Mouse (Mus musculus): Measurements from ENCODE around the gene Bcl2l13. TPM values are rescaled to one million over a fixed set of nuclear protein-coding genes. Genes with fewer than 3 reads are reported as not detected.

Gene Bcl2l13
- polyA plus RNA-seq, 1 experiment from 2014 or later: 34.6 TPM

GRCm38 (mm10) chr6:120879046-120879445 is 43.0 kb downstream of the Bcl2l13 start:
- 69% methylated on average over 5 of the region's 5 CpGs for WGBS
- Histone ChIP-seq H3K27ac (ENCODE audit: low read depth) (no peak overlapping the region), H3K4me3 (ENCODE audit: low read depth, low read length) (no peak overlapping the region), H3K27me3 (ENCODE audit: insufficient read depth, low read length) (no peaks in the 10 kb centered on the region), H3K9me3 (ENCODE audit: low read depth, low read length) (no peaks in the 10 kb centered on the region), H3K9ac (no peak overlapping the region), H3K36me3 (ENCODE audit: insufficient read depth) (peaks cover 58% of the 10 kb centered on the region), H3K4me1 (ENCODE audit: insufficient read depth) (no peaks in the 10 kb centered on the region), H3K4me2 (no peak overlapping the region)
- ATAC-seq (ENCODE audit: insufficient read depth) (no peak), DNase-seq (no peak)
- no peak for TF ChIP-seq CTCF (IDR thresholded peaks at IDR 0.05; ENCODE audit: low read depth)

- Histone ChIP-seq H3K4me2 (no peak overlapping the region), H3K4me3 (ENCODE audit: low read depth, low read length) (no peak overlapping the region), H3K27me3 (ENCODE audit: insufficient read depth, low read length) (no peaks in the 10 kb centered on the region), H3K9ac (no peak overlapping the region), H3K4me1 (ENCODE audit: insufficient read depth) (no peaks in the 10 kb centered on the region), H3K36me3 (ENCODE audit: insufficient read depth) (peaks cover 74% of the 10 kb centered on the region), H3K27ac (ENCODE audit: low read depth) (no peak overlapping the region), H3K9me3 (ENCODE audit: low read depth, low read length) (no peaks in the 10 kb centered on the region)
- no peak for ATAC-seq (ENCODE audit: insufficient read depth)
- DNase-seq: no peak
- no peak for TF ChIP-seq CTCF (IDR thresholded peaks at IDR 0.05; ENCODE audit: low read depth)
- WGBS: 97% methylated on average over 6 of the region's 6 CpGs
Measured at GRCm38 (mm10) chr6:120884436-120884835, 48.4 kb downstream of the Bcl2l13 start.

GRCm38 (mm10) chr6:120886696-120887095 is 50.7 kb downstream of the Bcl2l13 start:
- H3K36me3 ChIP-seq (ENCODE audit: insufficient read depth): peaks cover 83% of the 10 kb centered on the region
- no peak overlapping the region for H3K9ac ChIP-seq
- 80% methylated on average over 17 of the region's 17 CpGs for WGBS
- DNase-seq: no peak
- H3K27ac ChIP-seq (ENCODE audit: low read depth): no peak overlapping the region
- no peak for ATAC-seq (ENCODE audit: insufficient read depth)
- H3K4me2 ChIP-seq: no peak overlapping the region
- H3K4me3 ChIP-seq (ENCODE audit: low read depth, low read length): no peak overlapping the region
- H3K9me3 ChIP-seq (ENCODE audit: low read depth, low read length): no peaks in the 10 kb centered on the region
- no peak for TF ChIP-seq CTCF (IDR thresholded peaks at IDR 0.05; ENCODE audit: low read depth)
- no peaks in the 10 kb centered on the region for H3K27me3 ChIP-seq (ENCODE audit: insufficient read depth, low read length)
- H3K4me1 ChIP-seq (ENCODE audit: insufficient read depth): no peaks in the 10 kb centered on the region

- Histone ChIP-seq H3K4me2 (no peak overlapping the region), H3K9ac (no peak overlapping the region), H3K36me3 (ENCODE audit: insufficient read depth) (peaks cover 57% of the 10 kb centered on the region; the same call in 1 of the 2 replicates), H3K27me3 (ENCODE audit: insufficient read depth, low read length) (no peaks in the 10 kb centered on the region), H3K27ac (ENCODE audit: low read depth) (no peak overlapping the region), H3K4me1 (ENCODE audit: insufficient read depth) (no peaks in the 10 kb centered on the region), H3K4me3 (ENCODE audit: low read depth, low read length) (no peak overlapping the region), H3K9me3 (ENCODE audit: low read depth, low read length) (no peaks in the 10 kb centered on the region)
- no peak for DNase-seq
- 93% methylated on average over 9 of the region's 9 CpGs for WGBS
- TF ChIP-seq CTCF (IDR thresholded peaks at IDR 0.05; ENCODE audit: low read depth): no peak
- ATAC-seq (ENCODE audit: insufficient read depth): no peak
Measured at GRCm38 (mm10) chr6:120894089-120894488, 58.1 kb downstream of the Bcl2l13 start.

GRCm38 (mm10) chr6:120894524-120894923 is 58.5 kb downstream of the Bcl2l13 start:
- Histone ChIP-seq H3K27ac (ENCODE audit: low read depth) (no peak overlapping the region), H3K4me2 (no peak overlapping the region), H3K27me3 (ENCODE audit: insufficient read depth, low read length) (no peaks in the 10 kb centered on the region), H3K9me3 (ENCODE audit: low read depth, low read length) (no peaks in the 10 kb centered on the region), H3K36me3 (ENCODE audit: insufficient read depth) (peaks cover 54% of the 10 kb centered on the region; the same call in 1 of the 2 replicates), H3K4me1 (ENCODE audit: insufficient read depth) (no peaks in the 10 kb centered on the region), H3K9ac (no peak overlapping the region), H3K4me3 (ENCODE audit: low read depth, low read length) (no peak overlapping the region)
- ATAC-seq (ENCODE audit: insufficient read depth) (no peak), DNase-seq (no peak)
- WGBS: 73% methylated on average over 9 of the region's 9 CpGs
- TF ChIP-seq CTCF (IDR thresholded peaks at IDR 0.05; ENCODE audit: low read depth): no peak

- no peak overlapping the region for H3K27ac ChIP-seq (ENCODE audit: low read depth)
- H3K4me3 ChIP-seq (ENCODE audit: low read depth, low read length): no peak overlapping the region
- no peaks in the 10 kb centered on the region for H3K4me1 ChIP-seq (ENCODE audit: insufficient read depth)
- H3K4me2 ChIP-seq: no peak overlapping the region
- no peaks in the 10 kb centered on the region for H3K27me3 ChIP-seq (ENCODE audit: insufficient read depth, low read length)
- DNase-seq: peak; percentile 82
- peaks cover 21% of the 10 kb centered on the region; the same call in 1 of the 2 replicates for H3K36me3 ChIP-seq (ENCODE audit: insufficient read depth)
- peak; percentile 57; the same call in 1 of the 2 replicates for ATAC-seq (ENCODE audit: insufficient read depth)
- no peaks in the 10 kb centered on the region for H3K9me3 ChIP-seq (ENCODE audit: low read depth, low read length)
- no peak overlapping the region for H3K9ac ChIP-seq
- TF ChIP-seq CTCF (IDR thresholded peaks at IDR 0.05; ENCODE audit: low read depth): peak; percentile 91
- WGBS: 62% methylated on average over 6 of the region's 6 CpGs
Measured at GRCm38 (mm10) chr6:120898188-120898833, 62.3 kb downstream of the Bcl2l13 start.

- no peak for TF ChIP-seq CTCF (IDR thresholded peaks at IDR 0.05; ENCODE audit: low read depth)
- no peak overlapping the region for H3K27ac ChIP-seq (ENCODE audit: low read depth)
- H3K9ac ChIP-seq: no peak overlapping the region
- ATAC-seq (ENCODE audit: insufficient read depth) (no peak), DNase-seq (no peak)
- H3K9me3 ChIP-seq (ENCODE audit: low read depth, low read length): no peaks in the 10 kb centered on the region
- no peaks in the 10 kb centered on the region for H3K36me3 ChIP-seq (ENCODE audit: insufficient read depth)
- H3K4me3 ChIP-seq (ENCODE audit: low read depth, low read length): no peak overlapping the region
- H3K4me2 ChIP-seq: no peak overlapping the region
- 86% methylated on average over 14 of the region's 14 CpGs for WGBS
- no peaks in the 10 kb centered on the region for H3K27me3 ChIP-seq (ENCODE audit: insufficient read depth, low read length)
- H3K4me1 ChIP-seq (ENCODE audit: insufficient read depth): no peaks in the 10 kb centered on the region
Measured at GRCm38 (mm10) chr6:120901776-120902645, 66.0 kb downstream of the Bcl2l13 start.

Measured in lung, embryonic 14.5 days (tissue).